Mouse (Mus musculus) granulocyte monocyte progenitor cell, adult 5-6 weeks (primary cell): Measurements from ENCODE around the gene Ston2. TPM values are rescaled to one million over a fixed set of nuclear protein-coding genes. Genes with fewer than 3 reads are reported as not detected.
"Not testable (repeated sequence)": the region's sequence is repeated elsewhere in the genome, so short reads cannot be mapped to it uniquely, and the experiment has no call there.

Source experiments
- ATAC-seq: replicated peaks from 2 replicates; pipeline ENCODE4 v1.8.0; 2016; ENCODE audit warnings: mild to moderate bottlenecking, moderate TSS enrichment, inconsistent platforms; ENCODE audit not compliant: poor library complexity, severe bottlenecking
- total RNA-seq, 2 experiments: library from RNA; stranded (forward) in 1 of 2; stranded (reverse) in 1 of 2; fragments of 200-712, 200-1000 nt in 1 of 2; fragments of >200 nt in 1 of 2; fragmentation: Nextera tagmentation in 1 of 2; gene quantifications; 2 replicates each; pipeline ENCODE4 v1.2.3; 2014 to 2017

The Ston2 gene
- total RNA-seq, 2 experiments from 2014 or later: 6.9 to 17.4 TPM

GRCm38 (mm10) chr12:91752711-91753110 lies 35.5 kb downstream of the Ston2 start:
- ATAC-seq: no peak

DNA sequence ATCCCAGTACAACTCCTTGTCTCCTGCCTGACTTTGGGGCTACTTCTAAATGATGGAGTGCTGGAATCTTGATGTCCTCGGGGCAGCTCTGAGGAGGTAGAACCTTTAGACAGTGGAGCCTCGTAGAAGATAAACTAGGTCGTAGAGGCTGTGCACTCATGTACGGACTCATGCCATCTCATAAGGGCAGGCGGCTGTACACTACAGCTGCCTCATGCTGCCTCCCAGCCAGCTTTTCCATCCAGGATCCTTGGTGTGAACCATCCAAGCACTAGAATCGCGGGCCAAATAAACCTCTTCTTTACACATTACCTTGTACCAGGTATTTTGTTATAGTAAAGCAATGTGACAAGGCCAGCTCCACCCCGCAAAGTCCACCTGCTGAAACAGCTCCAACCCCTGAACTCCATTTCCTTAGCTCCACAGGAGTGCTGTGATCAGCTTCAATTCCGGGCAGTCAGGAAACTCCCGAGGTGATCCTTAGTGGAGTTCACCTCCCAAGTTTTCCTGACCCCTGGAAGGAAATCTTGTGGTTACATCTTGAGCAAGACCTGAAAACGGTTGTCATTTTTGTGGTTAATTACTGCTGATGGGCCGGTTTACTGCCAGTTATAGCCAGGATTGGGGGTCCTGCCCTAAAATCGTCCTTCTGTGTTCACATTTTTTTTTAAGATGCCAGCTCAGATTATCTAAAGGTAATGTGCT lies 36.1 kb downstream of the Ston2 start:
- ATAC-seq: no peak

- ATAC-seq: no peak
These were observed 38.5 kb downstream of the Ston2 start for GRCm38 (mm10) chr12:91749543-91750184.

- peak; percentile 76 for ATAC-seq
These were observed 39.8 kb downstream of the Ston2 start for GRCm38 (mm10) chr12:91748241-91748865.

GRCm38 (mm10) chr12:91746839-91747238 lies 41.3 kb downstream of the Ston2 start:
- not testable (repeated sequence) for ATAC-seq

DNA sequence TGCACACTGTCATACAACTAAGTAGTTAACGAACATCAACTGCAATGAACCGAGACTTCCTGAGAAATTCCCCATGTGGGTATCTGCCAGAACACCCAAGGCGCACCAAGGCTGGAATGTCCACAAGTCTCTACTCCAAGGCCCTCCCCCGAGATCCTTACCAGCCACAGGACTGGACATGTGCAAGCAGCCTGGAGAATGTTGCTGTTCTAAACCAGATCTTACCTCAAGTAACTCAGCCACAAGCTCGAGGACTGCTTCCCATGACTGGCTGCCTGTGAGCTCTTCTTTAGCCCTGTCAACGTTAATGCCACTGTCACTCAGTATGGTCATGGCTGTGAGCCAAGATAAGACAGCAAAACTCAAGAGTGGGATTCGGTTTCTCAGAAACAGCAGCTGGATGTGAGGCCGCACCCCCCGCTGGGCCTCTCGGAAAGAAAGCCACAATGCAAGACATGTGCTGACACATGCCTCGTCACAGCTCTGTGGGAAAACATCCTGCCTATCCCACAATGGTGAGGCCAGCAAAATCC lies 42.4 kb downstream of the Ston2 start:
- peak; percentile 33 for ATAC-seq

DNA sequence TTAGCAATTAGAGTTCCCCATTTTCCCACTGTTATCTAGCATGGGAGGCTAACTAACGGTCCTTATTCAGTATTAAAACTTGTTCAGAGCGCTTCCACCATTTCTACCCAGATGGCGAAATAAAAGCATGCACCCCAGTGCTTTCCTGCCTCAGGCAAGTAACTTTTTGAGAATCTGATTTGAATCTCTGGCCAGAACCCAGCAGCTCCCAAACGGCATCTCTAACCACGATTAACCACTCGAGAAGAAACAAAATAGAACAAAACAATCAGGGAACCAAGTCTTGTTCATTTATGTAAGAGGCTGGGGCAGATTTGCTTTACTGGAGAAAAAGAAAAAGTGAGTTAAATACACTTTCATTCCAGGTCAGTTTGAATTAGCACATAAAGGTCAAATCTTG lies 44.1 kb downstream of the Ston2 start:
- ATAC-seq: peak; percentile 36; the same call in 1 of the 2 replicates

- ATAC-seq: no peak
These were observed 45.3 kb downstream of the Ston2 start for GRCm38 (mm10) chr12:91742916-91743315.

- ATAC-seq: 0 out of 2 replicates have a peak, but pooled peaks have one; percentile 13
These were observed 49.8 kb downstream of the Ston2 start for GRCm38 (mm10) chr12:91738381-91738780.

GRCm38 (mm10) chr12:91736221-91736980 lies 51.8 kb downstream of the Ston2 start:
- ATAC-seq: peak; percentile 92

DNA sequence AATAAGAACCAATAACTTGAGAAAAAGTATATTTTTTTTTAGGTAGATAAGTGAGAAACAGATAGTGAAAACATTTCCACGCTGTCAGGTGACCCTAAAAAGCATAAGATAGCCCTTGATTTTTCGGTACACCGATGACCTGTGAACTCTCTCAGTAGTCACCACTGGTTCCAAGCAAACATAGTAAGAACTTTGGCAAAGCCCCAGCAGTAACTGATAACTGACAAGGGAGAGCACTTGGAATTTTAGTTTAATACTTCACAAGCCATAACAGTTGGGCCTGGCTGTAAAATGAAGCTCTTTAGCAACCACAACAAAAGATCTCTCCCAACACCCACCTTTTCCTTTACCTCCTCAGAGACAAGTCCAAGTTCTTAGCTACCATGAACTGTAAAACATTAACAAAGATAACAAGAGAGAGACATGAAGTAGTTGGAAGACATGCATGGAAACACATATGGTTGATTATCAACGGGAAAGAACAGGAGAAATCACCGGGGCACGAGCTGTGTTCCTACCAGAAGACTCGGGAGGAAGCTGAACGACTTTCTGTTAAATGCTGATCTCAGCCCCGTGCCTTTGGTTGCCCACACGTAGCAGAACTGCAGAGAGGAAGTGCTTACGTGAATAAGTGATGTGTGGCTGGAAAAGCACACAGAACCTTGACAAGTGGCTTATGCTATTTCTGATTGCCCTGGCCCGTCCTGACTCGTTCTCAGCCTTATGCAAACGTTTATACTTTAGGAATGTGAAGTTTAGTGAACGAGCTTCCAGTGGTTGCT lies 53.8 kb downstream of the Ston2 start:
- peak; percentile 66 for ATAC-seq

DNA sequence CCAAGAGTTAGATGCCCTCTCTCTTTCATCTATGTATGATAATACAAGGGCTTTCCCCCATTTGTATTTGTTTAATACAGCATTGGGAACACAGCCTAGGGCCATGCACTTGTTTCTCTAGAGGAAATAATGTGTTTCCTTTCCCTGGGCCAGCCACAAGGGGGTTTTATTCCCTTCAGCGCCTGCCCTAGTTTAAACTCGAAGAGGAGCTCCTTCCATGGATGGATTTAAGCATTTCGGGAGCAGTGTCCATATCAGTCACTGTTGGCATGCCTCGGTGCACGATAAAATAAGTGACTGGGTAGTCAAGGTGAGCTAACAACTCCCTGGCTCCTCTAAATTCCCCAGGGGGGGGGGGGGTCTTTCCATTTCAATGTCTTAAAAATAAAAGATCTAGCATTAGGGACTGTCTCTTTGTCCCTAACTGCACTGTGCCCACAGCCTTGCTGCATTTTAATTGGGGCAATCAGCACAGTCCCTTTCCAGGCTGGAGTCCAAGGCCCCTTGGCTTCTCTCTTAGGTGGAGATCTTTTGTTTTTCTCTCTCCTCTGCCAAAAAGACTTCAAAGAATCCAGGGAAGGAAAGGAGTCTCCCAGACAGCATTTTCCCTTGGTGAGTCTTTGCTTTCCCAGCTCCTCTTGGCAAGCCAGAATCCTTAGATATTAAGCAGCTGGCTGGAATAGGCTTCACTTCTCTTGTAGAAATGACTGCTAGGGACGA lies 55.3 kb downstream of the Ston2 start:
- no peak for ATAC-seq

- ATAC-seq: no peak
These were observed 62.0 kb downstream of the Ston2 start for GRCm38 (mm10) chr12:91726202-91726601.

DNA sequence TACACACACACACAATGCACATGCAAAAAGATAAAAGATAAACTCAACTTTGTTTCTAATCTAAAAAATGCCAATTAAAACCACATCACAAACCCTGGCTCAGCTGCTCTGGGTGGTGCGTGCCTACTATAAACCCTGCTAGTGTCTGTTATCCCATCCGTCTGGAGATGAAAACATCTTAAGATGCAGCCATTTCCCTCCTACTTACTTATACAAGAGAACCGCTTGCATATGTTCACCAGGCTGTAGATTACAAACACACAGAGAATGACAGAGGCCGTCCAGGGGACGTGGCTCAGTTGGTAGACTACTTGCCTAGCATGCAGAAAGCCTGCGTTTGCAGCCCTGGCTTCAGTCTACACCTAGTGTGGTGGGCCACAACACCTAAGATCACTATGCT lies 64.3 kb downstream of the Ston2 start:
- no peak for ATAC-seq

GRCm38 (mm10) chr12:91719134-91719533 lies 69.1 kb downstream of the Ston2 start:
- peak; percentile 99 for ATAC-seq

GRCm38 (mm10) chr12:91715686-91716085 lies 72.5 kb downstream of the Ston2 start:
- no peak for ATAC-seq

DNA sequence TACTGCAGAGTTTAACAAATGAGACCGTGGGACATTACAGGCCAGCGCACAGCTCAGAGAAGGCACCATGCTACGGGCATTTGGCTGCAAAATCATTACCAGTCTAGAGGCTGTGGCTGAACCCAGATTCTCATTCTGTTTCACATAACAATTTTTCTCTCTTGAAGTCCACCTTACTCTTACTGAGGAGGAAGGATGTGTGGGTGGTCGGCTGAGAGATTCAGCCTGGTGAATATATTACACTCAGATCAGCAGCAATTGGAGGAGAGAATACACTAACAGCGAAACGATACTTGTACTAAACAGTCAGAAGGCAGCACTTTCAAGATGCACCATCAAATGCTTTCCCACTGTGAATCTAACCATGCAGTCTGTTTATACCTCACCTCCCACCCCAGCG lies 74.8 kb downstream of the Ston2 start:
- ATAC-seq: no peak

DNA sequence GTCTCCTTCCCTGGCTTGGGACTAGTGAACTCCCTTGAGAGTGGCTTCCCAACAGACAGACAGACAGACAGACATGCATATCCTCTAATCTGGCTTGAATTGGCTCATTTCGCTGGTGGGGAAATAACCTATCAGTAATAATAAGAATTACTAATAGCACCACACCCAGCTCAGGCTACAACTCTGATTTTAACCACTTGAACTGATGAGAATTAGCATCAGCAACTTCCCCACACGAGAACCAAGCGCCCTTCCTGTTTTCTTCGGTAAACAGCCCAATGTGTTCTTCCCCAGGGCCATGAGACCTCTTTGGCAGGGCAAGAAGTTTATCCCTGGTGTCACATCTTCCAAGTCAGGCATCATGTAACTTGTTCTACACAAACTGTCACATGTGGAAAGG lies 76.5 kb downstream of the Ston2 start:
- ATAC-seq: no peak; the same call in 1 of the 2 replicates

GRCm38 (mm10) chr12:91710876-91711275 lies 77.3 kb downstream of the Ston2 start:
- no peak for ATAC-seq
